ENCODE assay signal across 8 mouse cellular contexts in the genomic region with DNA sequence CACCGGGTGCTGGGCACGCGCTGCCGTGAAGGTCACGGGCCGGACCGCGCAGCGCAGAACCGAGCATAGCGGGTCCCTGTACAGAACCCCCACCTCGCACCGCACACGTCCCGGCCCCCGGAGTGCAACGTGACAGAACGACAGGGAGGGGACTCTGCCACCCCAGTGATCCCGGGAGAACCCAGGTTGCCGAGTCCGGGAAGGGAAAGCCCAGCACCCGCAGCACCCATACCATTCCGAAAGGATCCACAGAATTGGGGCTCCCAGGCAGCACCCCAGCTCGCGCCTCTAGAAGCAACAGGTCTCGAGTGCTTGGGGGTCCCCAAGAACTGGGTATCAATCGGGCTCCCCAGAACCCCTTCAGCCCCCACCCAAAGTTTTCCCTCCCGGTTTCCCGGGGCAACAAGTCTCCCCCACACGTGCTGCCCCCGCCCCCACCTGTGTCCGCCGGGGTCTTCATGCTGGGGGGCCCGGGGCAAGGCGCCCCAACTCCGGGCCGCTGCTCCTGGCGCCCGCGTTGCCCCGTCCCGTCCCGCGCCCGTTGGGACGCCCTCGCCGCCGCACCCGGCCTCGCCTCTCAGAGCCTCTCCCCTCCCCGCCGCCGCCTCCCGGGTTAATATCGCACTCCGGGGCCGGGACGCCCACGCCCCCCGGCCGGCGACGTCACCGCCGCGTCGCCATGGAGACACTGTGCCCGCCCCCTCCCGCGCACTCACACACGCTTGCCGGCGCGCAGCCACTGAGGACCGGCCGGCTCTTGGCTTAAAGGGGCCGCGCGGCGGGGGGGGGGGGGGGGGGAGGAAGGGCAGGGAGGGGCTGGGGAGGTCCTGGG. TPM values are rescaled to one million over a fixed set of nuclear protein-coding genes. Genes with fewer than 3 reads are reported as not detected.
DNase-seq lines count a peak whose midpoint lies in the region; ATAC-seq and TF ChIP-seq lines count a peak whose summit lies in the region.

A gene (minus strand): TSS at position 621 of the 832 bp plus-strand sequence.

- peak; percentile 82 for ATAC-seq in hindbrain, embryonic 11.5 days (ENCODE audit: low FRiP score)
- peak; percentile 87 for ATAC-seq in lung, postnatal 0 days

- H3K4me3 ChIP-seq in hindbrain, embryonic 11.5 days (ENCODE audit: low read depth, low read length), result peak within 1 kb of the TSS; percentile 90
- peak within 1 kb of the TSS; percentile 93 for H3K4me3 ChIP-seq in lung, postnatal 0 days (ENCODE audit: low read depth, low read length)

- no peaks in the 10 kb centered on the region for H3K9me3 ChIP-seq in hindbrain, embryonic 11.5 days (ENCODE audit: control insufficient read depth, low read length)
- no peaks in the 10 kb centered on the region for H3K9me3 ChIP-seq in lung, postnatal 0 days (ENCODE audit: low read length)

- no peak for TF ChIP-seq CTCF in lung, postnatal 0 days (IDR thresholded peaks at IDR 0.05)

- H3K36me3 ChIP-seq in hindbrain, embryonic 11.5 days (ENCODE audit: control insufficient read depth, insufficient read depth, low read length), result no peaks in the 10 kb centered on the region
- no peaks in the 10 kb centered on the region; the same call in 1 of the 2 replicates for H3K36me3 ChIP-seq in lung, postnatal 0 days (ENCODE audit: insufficient read depth, low read length)

- TF ChIP-seq EP300 in lung, postnatal 0 days (IDR thresholded peaks at IDR 0.05), result no peak

- peaks cover 12% of the 10 kb centered on the region for H3K4me1 ChIP-seq in hindbrain, embryonic 11.5 days (replicated peaks; ENCODE audit: control insufficient read depth, insufficient read depth, low read length)
- H3K4me1 ChIP-seq in lung, postnatal 0 days (ENCODE audit: insufficient read depth, low read depth, low read length), result peaks cover 29% of the 10 kb centered on the region

- no peaks in the 10 kb centered on the region for H3K27me3 ChIP-seq in hindbrain, embryonic 11.5 days (ENCODE audit: control insufficient read depth, insufficient read depth, low read length)
- no peaks in the 10 kb centered on the region for H3K27me3 ChIP-seq in lung, postnatal 0 days (replicated peaks; ENCODE audit: insufficient read depth, low read length)

- 0% methylated on average over 58 of the region's 81 CpGs for WGBS in hindbrain, embryonic 11.5 days
- WGBS in lung, postnatal 0 days, result 1% methylated on average over 54 of the region's 81 CpGs

- peak within 1 kb of the TSS; percentile 89 for H3K27ac ChIP-seq in hindbrain, embryonic 11.5 days (ENCODE audit: low read depth, low read length)
- H3K27ac ChIP-seq in lung, postnatal 0 days (ENCODE audit: low read length), result peak within 1 kb of the TSS; percentile 99

- peak within 1 kb of the TSS; percentile 79 for H3K9ac ChIP-seq in hindbrain, embryonic 11.5 days (ENCODE audit: low read depth, low read length)
- peak within 1 kb of the TSS; percentile 91 for H3K9ac ChIP-seq in lung, postnatal 0 days (replicated peaks; ENCODE audit: low read depth)

- peak within 1 kb of the TSS; percentile 94 for H3K4me2 ChIP-seq in hindbrain, embryonic 11.5 days (replicated peaks; ENCODE audit: low read depth, low read length)
- peak within 1 kb of the TSS; percentile 79 for H3K4me2 ChIP-seq in lung, postnatal 0 days (replicated peaks; ENCODE audit: low read depth, low read length)

- peak; percentile 98 for DNase-seq in Muller cell, postnatal 12 days (ENCODE audit: inconsistent ontology term)
- peak; percentile 95 to 97 for DNase-seq in cerebellum, postnatal 10 days
- DNase-seq in frontal cortex, postnatal 10 days (ENCODE audit: low spot score in 2 of 2), result peak; percentile 93
- DNase-seq in hindbrain, embryonic 11.5 days (ENCODE audit: low spot score), result peak; percentile 95
- peak; percentile 95 to 97 for DNase-seq in layer of hippocampus, postnatal 10 days (ENCODE audit: low spot score in 2 of 2)
- DNase-seq in lung, postnatal 0 days (ENCODE audit: low spot score), result peak; percentile 96
- DNase-seq in ovary, postnatal 10 days (ENCODE audit: low spot score), result peak; percentile 94
- DNase-seq in thymus, postnatal 10 days (ENCODE audit: low spot score in 2 of 2), result peak; percentile 89 to 95

RNA-seq across cellular contexts. Expression of the gene that starts here (rescaled TPM):
- polyA plus RNA-seq in hindbrain, embryonic 11.5 days (2014; fragmentation: Nextera tagmentation; extraction: Ambion mirVana), result 12.8 and 14.2 TPM in 2 replicates
- total RNA-seq in layer of hippocampus, postnatal 10 days (2021), result 10 to 100 TPM; 38.1 to 39.5 TPM
- polyA plus RNA-seq in lung, postnatal 0 days (2015; fragmentation: Nextera tagmentation; extraction: Ambion mirVana), result 8.7 and 10.3 TPM in 2 replicates

Comparison
In these comparisons a context has a peak if more than half of its experiments do, and no peak if none do; other contexts are left out.
1. Peak in every context shown above with its lines: DNase-seq, ATAC-seq, H3K4me3 ChIP-seq and H3K27ac ChIP-seq.